Mouse (Mus musculus) bone marrow, adult 2 months (tissue): ENCODE results near the gene Snx30.

Source experiments
- CTCF ChIP-seq: fragments of 200-500 bp; IDR thresholded peaks from 2 replicates; pipeline ENCODE4 v1.5.1; 2011; ENCODE audit warnings: low read length, control low read depth; ENCODE audit not compliant: control insufficient read depth, insufficient read depth
- POLR2A ChIP-seq: fragments of 200-500 bp; IDR thresholded peaks from 2 replicates; pipeline ENCODE4 v1.6.1; 2011; ENCODE audit warnings: low read depth, mild to moderate bottlenecking, control low read depth, low read length, borderline replicate concordance; ENCODE audit not compliant: control insufficient read depth

- no peak for TF ChIP-seq CTCF
- no peak for TF ChIP-seq POLR2A
Observed at GRCm38 (mm10) chr4:59850886-59851623, 45.4 kb downstream of the Snx30 start.
